Mouse (Mus musculus) lung, postnatal 14 days (tissue): ENCODE measurements around the gene Pdha1.

Experiments
- DNase-seq: peaks from one replicate; pipeline ENCODE4 v3.0.0; 2021

Gene Pdha1

DNA sequence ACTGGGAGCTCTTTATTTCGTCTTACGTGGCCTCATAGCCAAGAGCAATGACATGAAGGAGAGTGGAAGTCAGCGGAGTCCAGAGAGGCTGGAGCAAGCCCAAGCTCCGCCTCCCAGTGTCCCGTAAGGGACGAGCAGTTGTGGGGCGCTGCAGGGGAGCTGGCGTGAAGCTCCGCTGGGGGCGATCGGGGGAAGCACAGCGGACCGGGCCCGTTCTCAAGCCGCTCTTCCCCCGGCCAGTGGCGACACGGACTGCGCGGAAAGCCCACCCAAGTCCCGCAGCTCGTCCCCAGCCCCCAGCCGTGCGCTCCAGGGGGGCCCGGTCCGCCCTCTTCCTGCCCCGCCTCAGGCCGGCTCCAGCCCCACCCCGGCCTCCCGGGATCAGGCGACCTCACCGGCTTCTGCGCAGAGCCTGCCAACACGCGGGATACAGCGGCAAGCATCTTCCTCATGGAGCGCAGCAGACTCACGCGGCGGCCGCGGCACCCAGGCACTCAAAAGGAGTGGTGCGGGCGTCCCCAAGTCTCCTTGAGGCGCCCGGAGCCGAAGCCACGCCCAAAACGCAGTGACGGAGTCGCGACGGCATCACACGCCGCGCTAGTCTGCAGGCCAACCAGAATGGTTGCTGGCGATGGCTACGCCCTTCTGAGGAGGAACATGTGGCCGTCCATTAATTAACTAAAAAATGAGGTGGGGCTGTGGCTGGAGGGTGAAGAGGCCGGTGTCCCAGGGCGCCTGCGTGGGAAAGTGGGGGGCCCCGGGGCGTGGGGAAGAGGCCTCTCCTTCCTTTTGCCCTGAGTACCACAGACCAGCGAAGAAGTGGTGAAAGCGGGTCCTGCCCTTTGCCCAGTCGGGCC, at the start of gene Pdha1:
Gene Pdha1 (minus strand): TSS at position 553 of the 857 bp plus-strand sequence.
- peak; percentile 86 for DNase-seq

DNA sequence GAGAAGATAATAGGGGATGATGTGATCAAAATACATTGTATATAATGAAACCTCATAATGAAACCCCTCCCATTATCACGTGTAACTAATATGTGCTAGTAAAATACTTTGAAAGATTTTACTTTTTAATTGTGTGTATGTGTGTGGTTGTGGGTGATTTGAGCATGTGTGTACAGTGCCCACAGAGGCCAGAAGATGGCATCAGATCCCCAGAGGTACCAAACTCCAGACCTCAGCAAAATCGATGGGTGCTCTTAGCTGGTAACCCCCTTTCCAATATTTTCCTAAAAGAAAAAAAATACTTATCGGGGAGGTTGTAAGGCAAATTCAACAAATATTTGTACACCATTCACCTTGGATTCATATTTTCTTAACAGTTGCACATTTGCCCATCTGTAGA, 40.8 kb upstream of the Pdha1 start:
- no peak for DNase-seq

DNA sequence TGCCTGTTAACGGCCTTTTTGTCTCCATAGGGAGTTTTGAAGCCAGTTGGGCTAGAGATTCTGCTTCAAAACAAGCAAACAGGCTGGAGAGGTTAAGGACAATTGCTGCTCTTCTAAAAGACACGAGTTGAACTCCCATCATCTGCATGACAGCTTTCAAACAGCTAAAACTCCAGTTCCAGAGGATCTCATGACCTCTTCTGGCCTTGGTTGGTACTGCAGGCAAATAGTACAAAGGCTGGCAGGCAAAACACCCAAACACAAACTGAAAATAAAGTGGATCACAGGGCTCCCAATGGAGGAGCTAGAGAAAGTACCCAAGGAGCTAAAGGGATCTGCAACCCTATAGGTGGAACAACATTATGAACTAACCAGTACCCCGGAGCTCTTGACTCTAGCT, 31.9 kb upstream of the Pdha1 start:
- peak; percentile 72 for DNase-seq

DNA sequence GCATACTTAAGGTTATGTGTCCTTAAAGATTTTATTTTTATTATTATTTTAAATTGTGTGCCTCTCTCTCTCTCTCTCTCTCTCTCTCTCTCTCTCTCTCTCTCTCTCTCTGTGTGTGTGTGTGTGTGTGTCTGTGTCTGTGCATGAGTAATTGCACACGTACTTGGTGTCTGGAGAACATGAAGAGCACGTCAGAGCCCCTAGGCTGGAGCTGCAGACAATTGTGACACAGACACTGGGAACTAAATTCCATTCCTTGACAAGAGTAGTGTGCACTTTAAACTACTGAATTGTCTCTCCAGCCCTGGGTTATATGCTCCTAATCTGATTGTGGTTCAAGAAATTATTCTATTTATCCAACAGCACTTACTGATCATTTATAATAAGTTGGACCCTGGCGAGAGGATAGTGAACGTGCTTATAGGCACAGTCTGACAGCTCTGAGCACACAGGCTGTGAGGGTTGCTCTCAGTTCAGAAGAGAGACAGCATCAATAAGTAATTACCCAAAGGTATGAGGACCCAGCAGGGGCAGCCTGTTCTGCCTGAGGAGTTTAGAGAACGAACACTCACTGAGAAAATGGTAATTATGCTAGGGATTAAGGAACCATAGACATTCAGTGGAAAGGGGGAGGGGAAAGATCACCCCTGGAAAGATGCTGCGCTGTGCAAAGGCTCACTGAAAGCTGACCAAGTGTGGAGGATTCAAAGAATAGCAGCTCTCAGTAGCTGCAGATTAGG, 28.2 kb upstream of the Pdha1 start:
- no peak for DNase-seq

DNA sequence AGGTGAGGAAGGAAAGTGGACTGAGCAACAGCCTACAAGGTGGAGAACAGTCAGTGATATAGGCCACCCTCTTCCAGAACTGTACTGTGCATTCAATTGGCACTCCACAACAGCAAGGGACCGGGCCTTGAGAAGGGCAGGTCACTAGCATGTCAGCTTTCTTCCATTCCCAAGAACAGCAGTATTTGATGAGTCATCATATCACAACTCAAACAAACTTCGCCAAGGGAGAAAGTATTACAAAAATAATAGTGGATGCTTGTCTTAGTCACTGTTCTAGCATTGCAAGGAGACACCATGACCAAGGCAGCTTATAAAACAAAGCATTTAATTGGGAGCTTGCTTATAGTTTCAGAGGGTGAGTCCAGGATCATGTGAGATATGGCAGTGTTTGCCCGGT, 26.0 kb upstream of the Pdha1 start:
- no peak for DNase-seq

DNA sequence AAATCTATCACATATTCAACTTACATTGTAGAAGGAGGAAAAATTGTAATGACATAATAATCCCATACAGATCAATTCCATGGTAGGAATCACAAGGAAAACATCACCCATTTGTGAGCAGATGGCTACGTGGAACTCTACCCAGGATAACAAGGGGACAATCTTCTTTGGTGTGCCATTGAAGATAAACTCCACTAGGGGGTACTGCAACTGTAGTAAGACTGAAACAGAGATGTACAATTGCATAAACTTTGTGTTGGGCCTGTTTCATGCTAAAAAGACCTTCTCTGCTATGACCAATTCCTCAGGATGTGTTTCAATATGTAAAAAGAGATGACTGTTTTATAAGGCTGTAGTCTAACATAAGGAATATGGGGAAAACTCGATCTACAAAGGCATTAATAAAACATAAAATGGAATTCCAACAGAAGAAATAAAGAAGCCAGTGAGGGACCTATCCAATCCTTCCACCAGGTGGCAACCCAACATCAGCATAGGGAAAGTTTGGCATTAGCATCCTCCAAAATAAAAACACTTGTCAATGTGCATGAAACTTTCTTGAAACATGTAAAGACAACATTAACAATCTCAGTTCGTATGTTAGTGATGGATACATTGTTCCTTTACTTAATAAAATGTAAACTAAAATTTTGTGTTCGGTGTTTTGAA, 15.1 kb upstream of the Pdha1 start:
- no peak for DNase-seq

DNA sequence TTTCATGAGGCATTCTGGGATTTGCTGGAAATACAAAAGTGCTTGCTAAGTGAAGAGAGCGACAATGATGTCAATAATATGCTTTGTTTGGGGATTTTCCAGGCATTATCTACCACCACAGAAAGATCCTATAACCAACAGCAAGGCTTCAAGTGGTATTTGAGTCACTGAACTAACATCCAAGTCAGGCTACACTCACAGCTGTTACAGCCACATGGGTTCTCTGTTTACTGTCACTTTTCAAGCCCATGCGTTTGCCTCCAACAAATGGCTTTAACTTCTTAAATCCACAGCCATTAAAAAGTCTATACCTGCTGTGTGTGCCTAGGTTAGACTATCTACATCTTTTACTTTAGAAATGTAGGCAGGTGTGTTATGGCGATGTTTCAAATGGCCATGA, 10.6 kb upstream of the Pdha1 start:
- DNase-seq, result no peak

DNA sequence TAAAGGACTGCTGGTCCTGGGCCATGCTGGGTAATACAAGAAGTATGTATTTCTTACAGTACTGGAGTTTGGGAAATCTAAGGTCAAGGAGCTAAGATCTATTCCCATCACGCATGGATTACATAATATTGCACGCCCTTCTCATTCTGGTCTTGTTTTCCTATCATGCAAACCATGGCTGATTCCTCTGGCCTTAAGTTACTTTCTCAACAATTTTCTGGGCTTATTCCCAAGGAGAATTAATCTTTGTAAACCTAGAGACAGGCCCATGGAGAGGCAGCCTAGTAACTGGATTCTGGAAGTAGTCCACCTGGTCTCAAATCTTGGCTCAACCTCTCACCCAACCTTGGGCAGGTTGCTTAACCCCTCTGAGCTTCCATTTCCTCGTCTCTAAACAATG, 9.2 kb upstream of the Pdha1 start:
- DNase-seq, result no peak

DNA sequence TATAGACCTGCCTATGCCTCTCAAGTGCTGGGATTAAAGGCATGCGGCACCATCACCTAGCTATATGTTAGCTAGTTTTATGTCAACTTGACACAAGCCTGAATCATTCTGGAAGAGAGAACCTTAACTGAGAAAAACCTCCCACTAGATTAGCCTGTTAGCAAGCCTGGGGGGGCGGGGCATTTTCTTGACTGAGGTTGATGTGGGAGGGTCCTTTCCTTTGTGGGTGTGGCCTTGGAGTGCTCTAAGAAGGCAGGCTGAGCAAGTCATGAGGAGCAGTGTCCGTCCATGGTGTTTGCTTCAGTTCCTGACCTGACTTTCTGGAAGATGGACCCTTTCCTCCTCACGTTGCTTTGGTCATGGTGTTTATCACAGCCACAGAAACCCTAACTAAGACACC, 8.6 kb upstream of the Pdha1 start:
- DNase-seq, result no peak

DNA sequence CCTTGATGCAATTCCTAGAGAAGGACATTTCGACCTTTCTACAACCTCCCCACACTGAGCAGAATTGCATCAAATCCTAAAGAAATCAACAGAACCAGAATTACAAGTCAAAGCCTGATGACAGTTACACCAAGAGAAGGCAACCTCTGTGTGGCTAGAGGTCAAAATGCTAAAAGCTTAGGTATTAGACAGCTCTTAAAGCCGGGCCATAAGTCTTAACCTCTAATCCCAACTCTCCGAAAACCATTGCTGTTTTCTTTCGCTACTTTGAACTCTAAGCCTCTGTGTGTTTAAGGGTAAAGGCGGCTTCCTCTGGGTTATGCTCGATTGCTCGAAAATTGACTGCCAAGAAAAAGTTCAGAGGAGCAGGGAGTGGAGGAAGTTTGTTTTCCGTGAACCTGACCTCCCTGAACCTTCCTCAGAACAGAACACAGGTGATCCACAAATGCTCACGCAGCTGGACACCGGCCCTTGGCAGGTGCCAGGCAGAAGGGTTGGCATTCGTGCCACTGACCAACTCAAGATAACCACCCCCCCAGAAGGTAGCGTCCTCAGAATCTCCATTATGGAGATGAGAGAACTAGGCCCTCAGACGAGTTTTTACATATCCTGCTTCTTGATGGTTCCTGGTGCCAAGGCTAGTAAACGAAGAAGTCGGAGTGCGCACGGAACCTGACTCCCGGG, 894 bp downstream of the Pdha1 start:
- DNase-seq, result no peak

DNA sequence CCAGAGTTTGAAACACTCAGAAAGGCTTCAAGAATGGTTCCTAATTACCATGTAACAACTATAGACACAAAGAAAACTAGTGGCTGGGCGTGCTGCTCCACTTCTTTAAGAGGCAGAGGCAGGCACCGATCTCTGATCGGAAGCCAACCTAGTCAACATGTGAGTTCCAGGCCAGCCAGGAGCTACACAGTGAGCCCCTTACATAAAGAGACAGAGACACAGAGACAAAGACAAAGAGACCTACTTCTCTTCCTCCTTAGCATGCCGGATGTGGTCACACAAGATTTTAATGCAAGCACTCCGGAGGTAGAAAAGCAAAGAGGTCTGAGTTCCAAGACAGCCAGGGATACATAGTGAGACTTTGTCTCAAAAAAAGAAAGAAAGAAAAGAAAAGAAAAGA, 2.1 kb downstream of the Pdha1 start:
- DNase-seq, result no peak

DNA sequence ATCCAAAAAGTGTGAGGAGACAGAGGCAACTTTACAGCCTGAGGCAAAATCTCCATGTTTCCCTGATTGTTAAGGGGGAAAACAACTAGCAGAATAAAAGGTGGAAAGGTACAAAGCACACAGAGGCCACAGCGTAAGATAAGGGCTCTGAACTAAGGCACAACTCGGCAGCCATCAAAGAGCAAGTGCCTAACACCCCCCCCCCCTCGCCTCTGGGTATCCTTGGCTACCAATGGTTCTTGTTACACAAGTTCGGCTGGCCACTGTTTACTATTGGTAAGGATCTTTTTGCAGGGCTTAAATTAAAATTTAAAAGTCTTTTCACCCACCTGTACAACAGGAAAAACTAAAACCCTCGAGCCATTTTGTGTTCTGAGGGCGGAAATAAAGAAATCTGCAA, 2.5 kb downstream of the Pdha1 start:
- DNase-seq, result no peak

DNA sequence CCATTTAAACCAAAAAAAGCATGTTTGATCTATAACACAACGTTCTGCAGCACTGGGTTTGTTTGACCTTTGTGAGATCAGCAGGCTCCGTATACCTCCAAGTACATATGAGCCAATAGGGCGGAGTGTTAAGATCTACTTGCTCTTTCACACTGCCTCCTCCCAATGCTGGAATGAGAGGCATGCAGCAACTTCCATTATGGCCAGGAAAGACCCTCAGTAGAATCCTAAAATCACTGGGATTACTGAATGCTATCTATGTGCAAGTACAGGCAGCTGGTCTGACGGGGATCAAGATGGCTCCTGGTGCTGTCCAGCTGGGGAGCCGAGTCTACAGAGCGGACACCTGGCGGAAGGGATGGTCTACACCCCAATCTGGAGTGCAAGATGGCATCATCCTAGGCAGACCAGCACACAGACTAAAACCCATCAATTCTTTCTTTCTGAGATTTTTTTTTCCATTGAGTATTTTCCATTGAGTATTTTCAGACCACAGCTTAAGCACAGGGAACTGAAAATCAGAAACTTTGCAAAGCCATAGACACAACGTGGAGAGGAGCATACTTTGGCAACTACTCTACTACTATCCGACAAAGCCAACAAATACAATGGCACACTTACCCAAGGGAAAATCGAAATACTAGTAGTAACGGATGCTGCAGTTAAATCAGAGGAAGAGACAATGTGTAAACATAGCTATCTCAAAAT, 3.9 kb downstream of the Pdha1 start:
- DNase-seq, result no peak

DNA sequence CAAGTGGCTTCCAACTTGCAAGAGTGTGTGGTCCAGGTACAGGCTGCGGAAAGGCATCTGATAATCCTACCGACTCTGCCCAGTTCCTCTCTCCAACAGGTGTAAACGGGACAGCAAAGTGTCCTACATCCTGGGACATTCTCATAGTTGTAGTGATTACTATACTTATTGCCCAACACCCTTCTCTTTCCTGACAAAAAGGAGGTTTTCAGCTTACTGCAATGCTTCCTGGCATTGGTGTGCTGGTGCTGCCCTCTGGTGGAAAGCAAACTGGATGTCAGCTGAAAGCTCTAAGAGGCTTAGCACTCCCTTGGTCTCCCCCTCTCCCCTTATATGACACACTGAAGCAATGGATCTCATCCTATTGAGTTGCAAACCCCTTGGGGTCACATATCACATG, 21.6 kb downstream of the Pdha1 start:
- DNase-seq, result peak; percentile 48

DNA sequence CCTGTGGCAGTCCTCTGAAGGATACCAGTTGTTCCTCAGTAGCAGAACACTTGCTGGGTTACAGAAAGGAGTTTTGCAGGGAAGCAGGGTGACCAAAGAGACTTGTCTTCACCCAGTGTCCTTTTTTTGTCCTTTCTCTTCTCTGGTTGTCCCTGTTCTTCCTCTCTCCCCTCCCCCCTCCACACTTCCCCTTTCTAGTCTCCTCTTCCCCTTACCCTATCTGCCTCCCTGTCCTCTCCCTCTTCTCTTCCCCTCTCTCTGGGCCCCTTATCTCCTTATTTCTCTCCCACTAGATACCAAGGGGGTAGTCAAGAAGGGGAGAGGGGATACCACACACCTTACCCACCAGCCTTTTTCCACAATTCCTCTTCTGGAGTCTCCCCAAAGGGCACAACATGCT, 22.1 kb downstream of the Pdha1 start:
- DNase-seq, result no peak

DNA sequence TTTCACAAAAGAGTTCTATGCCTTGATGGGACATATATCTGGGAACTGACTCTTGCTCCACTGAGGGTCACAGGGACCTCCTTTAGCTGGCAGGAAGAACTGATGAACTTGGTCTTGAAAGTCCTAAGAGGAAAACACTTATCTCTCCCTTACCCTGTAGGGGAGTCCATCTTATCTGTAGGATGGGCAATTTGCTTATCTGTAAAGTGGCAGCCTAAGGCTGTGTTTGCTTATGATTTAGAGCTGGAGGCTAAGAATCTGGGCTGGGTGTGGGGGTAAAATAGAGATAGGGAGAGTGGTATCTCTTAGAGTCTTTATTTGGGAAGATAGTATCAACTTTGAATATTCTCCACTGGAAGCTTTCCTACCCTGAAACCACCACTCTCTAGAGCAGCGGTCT, 24.4 kb downstream of the Pdha1 start:
- no peak for DNase-seq

DNA sequence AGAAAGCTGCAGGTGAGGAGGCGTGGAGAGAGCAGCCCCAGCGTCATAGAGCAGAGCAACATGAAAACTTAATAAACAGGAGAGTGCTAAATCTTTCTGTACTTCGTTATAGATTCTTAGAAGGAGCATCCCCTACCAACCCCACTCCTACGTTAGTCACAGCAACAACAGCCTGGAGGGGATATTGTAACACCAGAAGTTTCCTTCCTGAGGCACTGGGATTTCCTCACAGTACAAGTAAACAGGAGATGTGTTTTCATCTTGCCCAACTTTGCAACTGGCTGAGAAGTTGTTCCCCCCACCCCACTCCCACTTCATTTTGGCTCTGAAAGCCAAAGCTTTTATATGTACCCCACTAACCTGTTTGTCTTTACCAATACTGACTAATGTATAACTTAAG, 30.4 kb downstream of the Pdha1 start:
- no peak for DNase-seq

DNA sequence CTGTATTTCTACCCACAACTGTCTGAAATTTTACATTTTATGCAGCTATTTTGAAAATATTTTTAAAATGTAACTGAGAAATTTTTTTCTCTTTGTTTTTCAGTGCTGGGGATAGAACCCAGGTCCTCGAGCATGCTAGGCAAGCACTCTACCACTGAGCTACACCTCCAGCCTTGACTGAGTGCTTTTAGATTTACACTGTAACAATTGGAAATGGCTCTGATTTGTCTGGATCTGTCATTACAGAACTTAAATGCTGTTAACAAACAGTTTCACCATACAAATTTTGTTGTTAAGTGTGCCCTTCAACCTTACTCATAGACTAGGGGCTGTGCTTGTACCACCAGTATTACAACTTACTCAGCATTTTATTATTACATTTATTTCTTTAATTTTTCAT, 46.2 kb downstream of the Pdha1 start:
- no peak for DNase-seq
